Mouse (Mus musculus) left cerebral cortex, postnatal 10 days (tissue): ENCODE measurements at regions not wholly inside any gene's neighbourhood (a gene's known extent, or its start where the extent isn't known, plus 50 kb on each side); places are given as distances from the start of the nearest gene placed in this dataset.

Experiments
- DNase-seq, 2 experiments: peaks; one replicate each; pipeline ENCODE4 v3.0.0; 2021 to 2022; ENCODE audit warnings: low spot score in 2 of 2, mixed read lengths in 1 of 2; ENCODE audit errors: extremely low spot score in 1 of 2
- intact Hi-C: fragments of 180-260 bp; cut with DNase I; formaldehyde crosslinking; loops from one replicate; pipeline ENCODE4 v1.15.1; 2025

DNA sequence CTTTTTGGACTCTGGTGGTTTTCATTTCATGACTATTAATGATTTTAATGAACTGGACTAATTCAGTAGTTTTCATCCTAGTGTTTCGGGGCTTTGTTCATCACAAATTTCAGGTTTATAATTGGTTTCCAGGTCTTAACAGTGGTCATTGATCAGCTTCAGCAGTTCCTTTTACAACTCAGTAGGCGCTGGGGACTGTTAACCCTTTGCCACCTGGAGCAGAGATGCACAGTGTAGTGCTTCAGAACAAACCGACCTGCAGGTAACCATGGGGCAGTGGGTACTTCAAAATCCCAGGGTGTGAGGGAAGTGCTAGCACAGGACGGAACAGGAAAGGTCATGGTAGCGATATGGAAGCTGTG, 180.1 kb upstream of the Mpped2 start:
- DNase-seq: no peak
- intact Hi-C loops: loop anchor here (10.0 kb wide), 1 partner anchor 182 kb away; the partner anchor contains the start of gene Mpped2

DNA sequence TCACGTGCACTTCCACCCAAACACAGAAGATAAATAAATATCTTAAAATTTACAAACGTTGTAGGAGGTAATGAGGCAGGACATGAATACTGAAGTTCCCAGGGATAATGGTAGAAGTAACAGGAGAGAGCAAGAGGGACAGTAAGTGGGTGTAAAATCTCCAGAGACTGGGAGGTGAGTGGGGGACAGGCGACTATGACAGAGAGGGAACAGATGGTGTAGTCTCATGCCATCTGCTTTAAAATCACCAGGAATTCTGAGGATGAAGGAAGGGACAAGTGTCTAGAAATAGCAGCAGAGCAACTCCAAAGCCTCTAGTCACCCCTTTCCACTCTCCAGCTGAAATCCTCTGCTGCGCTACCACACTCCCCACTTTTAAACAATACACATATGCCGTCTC, 175.8 kb upstream of the Mpped2 start:
- DNase-seq: no peak
- intact Hi-C loops: loop anchor here (10.0 kb wide), 1 partner anchor 178 kb away; the partner anchor contains the start of gene Mpped2

DNA sequence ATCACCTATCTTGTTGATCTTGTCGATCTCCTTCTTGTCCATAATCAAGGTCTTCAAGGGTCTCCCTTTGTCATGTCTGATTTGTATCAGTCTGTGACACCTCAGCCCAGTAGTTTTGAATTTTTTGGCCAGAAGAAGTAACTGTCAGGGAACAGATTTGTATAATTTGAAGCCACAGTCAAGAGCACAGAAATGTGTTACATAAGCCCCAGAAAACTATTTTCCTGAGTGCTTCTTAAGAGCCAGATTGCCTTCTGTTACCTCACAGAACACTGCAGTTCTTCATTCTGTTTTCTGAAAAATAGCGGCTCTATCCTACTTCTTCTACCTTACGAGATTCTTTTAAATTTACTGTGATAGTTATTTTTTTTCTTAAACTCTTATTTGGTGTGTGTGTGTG, 170.1 kb upstream of the Mpped2 start:
- intact Hi-C loops: no loop called here

DNA sequence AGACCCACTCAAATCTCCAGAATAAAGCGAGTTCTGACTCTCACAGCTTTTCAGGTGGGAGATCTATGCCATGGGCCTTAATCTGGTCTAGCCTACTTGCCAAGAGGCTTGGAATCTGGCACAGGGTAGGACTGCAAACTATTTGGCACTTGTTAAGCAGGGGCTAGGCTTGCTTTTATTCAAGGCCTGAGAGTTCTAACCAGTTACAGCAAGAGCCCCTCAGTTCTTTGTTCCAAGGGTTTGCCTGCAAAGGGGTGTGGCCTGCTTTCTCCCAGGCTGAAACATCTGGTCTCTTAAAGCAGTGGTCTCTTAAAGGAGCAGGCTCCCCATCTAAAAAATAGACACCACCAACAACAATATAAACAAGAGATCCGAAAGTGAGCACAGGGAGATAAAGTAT, 166.1 kb upstream of the Mpped2 start:
- intact Hi-C loops: no loop called here
- DNase-seq: no peak

More for the DNA sequence above, 170.1 kb upstream of the Mpped2 start:
- no peak for DNase-seq

DNA sequence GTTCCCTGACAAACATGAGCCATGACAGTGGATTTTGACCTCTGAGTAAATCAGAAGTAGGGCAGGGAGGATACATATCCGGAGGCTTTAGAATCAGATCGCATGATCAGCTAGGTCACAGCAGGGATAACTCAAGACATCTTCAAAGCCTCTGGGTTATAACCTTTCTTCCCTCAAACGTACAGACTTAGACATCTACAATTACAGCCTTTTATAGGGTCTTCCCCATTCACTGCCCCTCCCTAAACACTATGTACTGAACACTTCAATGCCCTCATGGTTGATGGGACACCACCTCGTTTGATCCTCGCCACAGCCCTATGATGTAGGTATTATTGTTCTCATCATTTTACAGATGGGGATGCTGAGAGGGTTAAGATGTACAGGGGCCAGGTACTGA, 163.8 kb upstream of the Mpped2 start:
- intact Hi-C loops: no loop called here
- DNase-seq: no peak

DNA sequence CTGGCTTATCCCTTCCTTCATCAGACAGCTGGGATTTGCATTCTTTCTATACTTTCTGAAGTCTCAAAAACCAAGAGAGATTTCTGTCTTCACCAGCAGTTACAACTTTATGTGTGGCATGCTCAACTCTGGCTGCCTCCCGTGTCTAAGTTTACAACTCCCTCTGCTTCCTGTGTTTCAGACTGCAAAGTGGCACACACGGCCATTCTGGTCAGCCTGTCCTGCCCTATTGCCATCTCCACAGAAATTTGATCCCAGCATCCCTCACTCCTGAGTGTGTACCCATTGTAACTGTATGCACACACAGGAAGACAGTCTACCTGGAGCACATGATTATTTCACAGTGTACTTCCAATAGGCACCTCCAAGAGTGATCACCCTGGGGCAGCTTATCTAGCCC, 163.3 kb upstream of the Mpped2 start:
- intact Hi-C loops: no loop called here
- DNase-seq: no peak

DNA sequence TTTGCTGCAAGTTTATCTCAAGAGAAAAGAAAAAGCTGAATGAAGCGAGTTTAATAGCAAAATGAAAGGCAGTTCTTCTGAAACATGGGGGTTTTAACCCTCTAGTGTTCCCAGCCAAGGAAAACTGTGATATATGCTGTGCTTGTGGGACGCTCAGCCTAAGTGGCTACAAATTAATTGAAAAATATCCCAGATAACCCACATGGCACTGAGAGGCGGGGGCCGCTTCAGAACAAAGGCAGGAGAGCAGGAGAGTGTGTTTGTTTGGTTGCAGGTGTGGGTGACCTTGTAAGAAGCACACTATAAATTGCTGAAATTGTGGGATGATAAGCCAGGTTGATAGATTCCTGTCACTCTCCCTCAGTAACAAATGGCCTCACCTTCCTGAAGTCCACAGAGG, 154.7 kb upstream of the Mpped2 start:
- DNase-seq: no peak
- intact Hi-C loops: no loop called here

DNA sequence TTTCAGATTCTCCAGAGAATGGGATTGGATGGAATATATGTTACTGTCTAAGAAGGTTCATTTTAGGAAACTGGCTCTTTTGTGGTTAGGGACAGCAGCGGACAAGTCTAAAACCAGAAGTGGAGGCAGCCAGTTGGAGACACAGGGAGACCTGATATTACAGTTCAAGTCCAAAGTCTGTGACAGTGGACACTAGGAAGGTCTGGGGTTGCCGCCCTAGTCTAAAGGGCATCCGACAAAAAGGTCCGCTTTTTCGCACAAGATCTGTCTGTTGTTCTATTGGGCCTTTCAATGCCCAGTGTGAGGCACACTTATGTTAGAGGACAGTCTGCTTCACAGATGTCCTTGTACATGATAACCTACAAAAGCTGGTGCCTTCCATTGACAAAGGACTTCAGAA, 152.9 kb upstream of the Mpped2 start:
- intact Hi-C loops: no loop called here
- no peak for DNase-seq

DNA sequence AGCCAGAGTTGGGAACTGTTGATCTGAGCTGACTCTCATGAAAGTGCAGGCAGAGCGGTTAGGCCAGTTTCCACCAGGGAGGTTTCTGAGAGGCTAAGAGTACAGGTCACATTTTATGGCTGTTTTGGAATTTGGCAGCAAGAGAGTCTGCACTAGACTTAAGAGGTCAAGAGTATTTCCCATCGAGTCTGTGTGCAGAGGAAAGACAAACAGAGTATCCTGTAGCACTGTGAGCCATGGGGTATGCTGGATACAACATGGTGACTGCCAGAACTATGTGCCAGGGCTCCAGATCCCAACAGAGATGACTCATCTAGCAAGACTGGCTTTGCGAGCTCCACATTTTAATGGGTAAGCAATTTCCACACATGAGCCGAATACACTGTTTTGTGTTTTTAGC, 146.0 kb upstream of the Mpped2 start:
- intact Hi-C loops: no loop called here
- no peak for DNase-seq

DNA sequence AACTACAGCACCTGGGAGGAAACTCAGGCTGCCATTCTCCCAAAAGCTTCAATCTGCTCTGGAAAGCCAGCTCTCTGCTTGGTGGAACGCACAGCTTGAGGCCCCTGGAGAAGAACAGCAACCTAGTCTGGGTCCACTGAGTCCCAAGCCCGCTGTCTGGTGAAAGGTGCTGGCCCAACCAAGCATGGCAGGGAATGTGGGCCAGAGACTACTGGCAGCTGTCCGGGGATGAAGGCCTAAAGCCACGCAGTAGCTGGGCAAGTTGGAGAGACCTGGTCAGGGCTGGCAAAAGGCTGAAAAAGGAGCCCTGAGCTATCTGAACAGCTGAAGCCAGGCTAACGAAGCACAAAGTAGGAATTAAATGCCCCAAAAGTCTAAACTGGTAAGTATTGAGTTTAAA, 139.4 kb upstream of the Mpped2 start:
- intact Hi-C loops: no loop called here
- no peak for DNase-seq

DNA sequence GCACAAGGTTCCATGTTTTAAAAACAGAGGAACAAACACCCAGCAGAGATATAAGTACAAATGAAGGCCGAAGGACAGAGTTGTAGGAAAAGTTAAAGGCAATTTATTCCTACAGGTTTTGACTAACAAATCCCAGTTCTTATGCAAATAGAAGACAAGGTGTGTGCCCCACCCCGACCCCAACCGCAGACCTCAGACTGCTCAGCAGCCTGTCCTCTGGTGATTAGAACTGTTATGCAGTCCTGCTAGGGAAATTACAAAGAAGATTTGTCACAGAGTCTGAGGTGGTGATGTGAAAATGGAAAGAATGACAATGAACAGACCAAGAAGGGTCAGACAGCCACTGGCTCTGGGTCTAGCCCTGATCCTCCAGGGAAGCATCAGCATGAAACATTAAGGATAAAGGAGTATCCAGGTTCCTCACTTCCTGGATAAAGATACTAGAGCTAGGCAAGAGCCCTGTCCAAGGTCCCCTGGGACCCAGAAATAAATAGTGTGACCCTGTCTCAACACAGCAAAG, 131.4 kb upstream of the Mpped2 start:
- no peak for DNase-seq
- intact Hi-C loops: no loop called here

DNA sequence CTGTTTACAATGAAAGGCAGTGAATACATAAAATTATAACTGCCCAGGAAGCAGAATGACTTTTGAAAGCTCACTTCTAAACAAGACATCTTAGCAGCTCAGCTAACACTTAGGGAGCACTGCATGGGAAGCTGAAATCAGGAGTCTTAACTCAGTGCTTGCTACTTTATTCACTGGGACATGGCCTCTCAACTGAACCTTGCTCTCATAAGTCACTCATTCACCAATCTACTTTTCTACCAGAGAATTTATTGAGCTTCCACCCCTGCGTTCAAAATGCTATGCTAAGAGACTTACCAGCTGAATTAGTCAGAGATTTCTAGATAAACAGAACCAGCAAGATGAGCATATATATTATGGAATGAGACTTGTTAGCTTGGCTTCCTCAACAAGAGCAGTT, 122.8 kb upstream of the Mpped2 start:
- DNase-seq: no peak
- intact Hi-C loops: no loop called here

DNA sequence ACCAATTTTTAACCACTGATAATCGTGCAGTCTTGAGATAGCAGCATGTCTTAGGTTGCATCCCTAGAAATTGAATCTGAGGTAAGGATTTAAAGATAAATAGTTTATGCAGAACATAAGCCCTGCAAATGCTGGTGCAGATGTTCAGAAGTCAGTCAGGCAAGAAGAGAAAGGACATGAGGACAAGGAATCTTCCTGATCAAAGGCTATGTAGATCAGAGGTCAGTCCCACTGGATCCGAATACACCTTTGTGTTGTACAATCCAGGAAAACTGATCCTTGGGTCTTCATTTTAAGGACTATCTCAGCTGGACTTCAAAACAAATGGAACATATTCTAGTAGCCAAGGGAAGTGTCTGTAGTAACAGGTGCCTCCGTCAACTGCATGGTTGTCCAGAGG, 121.7 kb upstream of the Mpped2 start:
- intact Hi-C loops: no loop called here
- DNase-seq: no peak

DNA sequence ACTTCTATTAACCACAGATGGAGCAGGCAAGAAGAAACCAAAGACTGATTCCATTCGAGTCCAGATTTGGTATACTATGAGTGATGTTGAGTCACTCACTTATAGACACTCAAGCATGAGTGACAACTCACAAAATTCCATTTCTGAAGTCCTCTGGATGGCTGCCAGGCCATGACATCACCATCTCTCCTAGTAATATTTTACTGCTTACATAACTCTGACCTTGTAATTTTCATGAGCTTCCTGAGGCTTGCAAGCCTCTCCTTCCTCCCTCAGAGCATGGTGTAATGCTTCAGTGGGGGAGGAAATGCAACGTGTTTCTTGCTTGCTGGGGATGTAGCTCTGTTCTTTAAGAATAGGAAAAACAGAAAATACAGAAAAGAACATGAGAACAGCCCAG, 121.2 kb upstream of the Mpped2 start:
- DNase-seq: no peak
- intact Hi-C loops: no loop called here

DNA sequence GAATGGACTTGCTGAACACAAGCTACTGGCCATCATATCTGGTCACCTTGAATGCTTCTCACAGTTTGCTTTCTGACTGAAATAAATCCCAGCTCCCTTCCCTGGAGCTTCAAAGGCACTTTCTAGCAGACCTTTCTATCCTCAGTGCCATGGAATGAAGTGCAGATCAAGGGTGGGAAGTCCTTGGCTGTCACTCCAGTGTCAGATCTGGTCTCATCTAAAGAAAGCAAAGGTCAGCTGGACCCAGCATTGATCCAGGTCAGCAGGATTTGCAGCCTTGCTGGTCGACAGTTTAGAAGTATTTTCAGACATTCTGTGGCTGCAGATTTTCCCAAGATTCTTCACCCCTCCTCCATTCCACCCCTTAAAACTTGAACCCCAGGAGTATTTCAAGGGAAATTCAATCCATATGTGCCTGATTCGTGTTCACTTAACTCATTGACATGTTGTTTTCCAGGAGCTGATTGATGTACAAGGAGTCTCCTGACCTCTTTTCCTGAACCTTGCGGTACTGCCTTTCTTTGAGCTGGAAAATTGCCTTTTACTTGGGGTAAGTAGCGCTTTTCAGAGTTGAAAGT, 116.2 kb upstream of the Mpped2 start:
- intact Hi-C loops: no loop called here
- DNase-seq: no peak

DNA sequence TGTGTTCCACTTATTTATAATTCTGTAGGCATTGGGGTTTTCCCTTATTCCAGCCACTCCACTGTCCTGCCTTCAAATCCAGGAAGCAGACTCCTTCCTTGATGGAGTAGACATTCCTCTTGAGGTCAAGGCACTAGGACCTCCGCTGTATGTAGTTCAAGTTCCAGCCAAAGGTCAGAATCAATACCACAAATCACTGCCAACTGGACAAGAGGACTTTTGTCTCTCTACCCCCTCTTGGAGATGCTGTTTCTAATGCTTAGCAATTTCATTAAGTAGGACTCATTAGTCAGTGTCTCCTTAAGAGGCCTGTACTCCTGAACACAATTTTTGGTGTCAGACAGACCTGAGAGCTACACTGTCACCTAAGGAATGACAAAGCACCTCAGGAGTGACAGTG, 115.0 kb upstream of the Mpped2 start:
- intact Hi-C loops: no loop called here
- DNase-seq: no peak

DNA sequence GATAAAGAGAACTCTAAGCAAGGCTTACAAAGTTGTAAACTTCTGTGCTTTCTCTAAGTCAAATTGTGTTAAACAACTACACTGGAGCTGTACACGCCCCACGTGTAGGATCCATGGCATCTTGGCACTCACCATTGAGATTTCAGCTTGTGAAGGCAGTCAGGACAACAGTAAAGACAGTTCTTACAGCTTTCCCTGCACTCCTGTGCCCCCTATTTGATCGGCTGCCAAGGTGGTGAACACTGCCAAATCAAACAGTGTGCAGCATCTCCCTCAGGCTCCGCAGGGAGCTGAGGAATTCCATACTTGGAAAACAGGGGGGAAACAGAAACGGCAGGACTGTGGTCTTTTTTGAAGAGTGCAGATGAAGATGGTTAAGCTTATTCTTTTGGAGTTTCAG, 112.4 kb upstream of the Mpped2 start:
- DNase-seq: peak; percentile 1 to 57

DNA sequence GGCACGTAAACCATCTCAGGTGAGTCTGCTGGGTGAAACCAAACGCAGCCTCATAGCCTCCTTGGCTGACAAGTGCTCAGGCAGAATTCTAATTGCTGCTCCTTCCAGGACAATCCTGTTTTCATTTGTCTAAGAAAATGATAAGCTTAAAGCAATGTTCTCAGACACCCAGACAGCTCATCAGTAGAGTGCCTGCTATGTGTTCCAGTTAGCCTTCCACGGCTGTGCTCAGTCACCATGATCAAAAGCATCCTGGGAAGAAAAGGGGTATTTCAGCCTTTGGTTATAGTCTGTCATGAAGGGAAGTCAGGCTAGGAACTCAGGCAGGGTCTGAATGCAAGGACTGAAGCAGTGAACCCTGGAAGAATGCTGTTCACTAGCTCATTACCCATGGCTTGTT, 71.8 kb upstream of the Mpped2 start:
- intact Hi-C loops: no loop called here
- DNase-seq: no peak

More for the DNA sequence above, 112.4 kb upstream of the Mpped2 start:
- intact Hi-C loops: no loop called here

DNA sequence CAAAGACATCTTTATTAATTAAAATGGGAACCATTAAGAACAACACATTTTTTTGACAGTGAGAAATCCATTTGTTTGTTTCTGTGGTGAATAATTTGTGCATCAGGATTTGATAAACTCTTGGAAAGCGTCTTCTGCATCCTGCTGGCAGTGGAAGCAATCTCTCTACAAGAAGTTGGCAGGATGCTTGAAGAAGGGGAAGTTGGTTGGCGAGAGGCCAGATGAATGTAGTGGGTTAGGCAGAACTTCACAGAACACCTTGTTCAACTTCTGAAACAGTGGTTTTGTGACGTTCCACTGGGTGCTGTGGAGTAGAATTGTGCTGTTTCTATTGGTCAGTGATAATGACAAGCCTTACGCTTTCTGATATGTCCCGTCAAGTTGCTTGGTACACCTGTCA, 70.7 kb upstream of the Mpped2 start:
- DNase-seq: peak; percentile 9 to 51
- intact Hi-C loops: no loop called here

DNA sequence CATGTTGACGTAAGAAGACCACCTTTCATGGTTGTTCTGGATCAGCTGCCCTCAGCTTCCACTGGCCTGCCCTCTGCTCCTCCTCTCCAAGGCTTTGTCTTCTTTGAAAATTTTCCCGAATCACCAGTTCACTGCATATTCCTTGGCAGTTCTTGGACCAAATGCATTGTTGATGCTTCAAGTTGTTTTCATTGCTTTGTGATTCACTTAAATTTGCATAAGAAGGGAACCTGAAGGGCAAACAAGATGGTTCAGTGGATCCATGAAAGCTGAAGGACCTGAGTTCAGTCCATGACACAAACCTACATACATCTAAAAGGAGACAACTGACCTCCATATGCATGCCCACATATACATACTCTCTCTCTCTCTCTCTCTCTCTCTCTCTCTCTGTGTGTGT, 69.4 kb upstream of the Mpped2 start:
- intact Hi-C loops: no loop called here
- no peak for DNase-seq

DNA sequence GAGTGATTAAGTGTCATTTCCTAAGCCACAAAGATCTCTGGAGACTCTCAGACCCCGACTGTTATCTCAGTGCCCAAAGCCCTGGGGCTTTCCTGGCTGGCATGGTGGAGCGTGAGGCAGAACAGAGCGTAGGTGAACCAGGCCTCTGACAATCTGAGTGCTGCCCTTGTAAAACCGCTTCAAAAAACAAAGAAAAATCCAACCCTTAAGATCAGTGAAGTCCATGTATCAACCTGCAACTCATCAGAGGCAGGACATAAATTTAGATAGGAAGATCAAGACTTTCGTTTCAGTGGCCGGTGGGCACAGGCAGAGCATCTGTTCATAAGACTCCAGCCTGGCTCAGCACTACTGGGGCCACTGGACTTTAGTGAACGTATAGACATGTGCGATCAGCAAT, 61.1 kb upstream of the Mpped2 start:
- intact Hi-C loops: no loop called here
- DNase-seq: no peak
